Mouse (Mus musculus) thymus, postnatal 25 days (tissue): ENCODE results near the gene Cdc5l.

Source experiments
- DNase-seq: peaks from one replicate; pipeline ENCODE4 v3.0.0; 2022

Gene Cdc5l

DNA sequence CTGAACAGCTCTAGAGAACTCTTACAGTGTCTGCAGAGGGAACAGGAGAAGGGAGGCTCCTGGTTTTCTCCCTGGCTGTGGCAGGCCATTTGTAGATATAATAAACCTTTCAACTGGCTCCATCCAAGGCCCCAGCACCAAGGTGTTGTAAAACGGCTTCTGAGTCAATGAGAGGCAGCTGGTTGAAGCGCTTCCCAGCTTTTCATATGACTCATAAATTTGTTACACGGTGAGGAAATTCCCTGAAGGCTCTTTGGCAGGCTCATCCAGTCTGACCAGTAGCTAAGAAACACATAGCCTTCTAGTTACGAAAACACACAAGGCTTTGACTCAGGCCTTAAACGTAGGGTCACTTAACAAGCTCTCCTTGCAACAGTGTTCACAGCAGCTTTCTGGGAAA is 74.1 kb downstream of the Cdc5l start:
- no peak for DNase-seq

DNA sequence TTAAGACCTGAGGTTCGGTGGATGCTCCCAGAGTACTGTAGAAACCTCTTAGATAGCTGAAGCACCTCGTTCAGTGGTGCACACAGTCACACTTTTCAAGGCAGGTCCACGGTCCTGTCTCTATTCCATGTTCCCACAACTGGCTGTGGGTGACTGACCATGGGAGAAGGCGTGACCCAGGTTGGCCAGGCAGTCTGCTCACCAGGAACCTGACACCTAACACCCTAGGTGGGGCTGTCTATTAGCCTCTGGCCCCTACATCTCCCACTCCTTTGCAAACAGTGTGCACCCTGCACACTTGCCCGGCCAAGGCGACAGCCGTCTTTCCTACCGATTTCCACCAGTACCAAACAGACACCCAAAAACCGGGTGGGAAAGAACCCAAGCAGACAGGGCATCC is 77.1 kb downstream of the Cdc5l start:
- DNase-seq = no peak

DNA sequence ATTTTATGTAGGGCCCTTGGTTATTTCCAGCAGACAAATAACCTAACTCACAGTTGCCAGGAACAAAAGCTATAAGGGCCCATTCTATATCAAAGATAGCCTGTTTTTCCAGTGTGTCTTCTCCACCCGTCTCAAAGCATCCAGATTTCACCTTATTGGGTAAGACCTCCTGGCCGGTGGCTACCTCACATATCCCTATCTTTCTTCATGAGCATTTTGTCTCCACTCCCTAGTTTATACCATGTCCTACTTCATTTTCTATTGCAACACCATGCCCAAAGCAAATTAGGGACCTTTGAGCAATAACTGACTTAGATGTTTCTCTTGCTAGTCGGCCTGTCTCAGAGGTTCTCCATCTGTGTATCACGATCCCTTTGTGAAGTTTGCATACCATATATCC is 85.6 kb downstream of the Cdc5l start:
- DNase-seq = no peak
